Mouse (Mus musculus): ENCODE data around the gene Tbc1d10a. TPM values are rescaled to one million over a fixed set of nuclear protein-coding genes. Genes with fewer than 3 reads are reported as not detected.

Tbc1d10a gene
- total and polyA plus RNA-seq, 2 experiments = 22.9 to 23.4 TPM

- H3K4me1 ChIP-seq (ENCODE audit: control insufficient read depth, insufficient read depth, low read length) = peaks cover 35% of the 10 kb centered on the region
- H3K9ac ChIP-seq (ENCODE audit: low read depth, low read length) = peak overlapping the region; percentile 85
- no peaks in the 10 kb centered on the region for H3K36me3 ChIP-seq (ENCODE audit: control insufficient read depth, insufficient read depth, low read length)
- no peak for DNase-seq (ENCODE audit: extremely low read depth, low read depth, low spot score)
- 13% methylated on average over 9 of the region's 9 CpGs for WGBS
- no peaks in the 10 kb centered on the region for H3K27me3 ChIP-seq (ENCODE audit: control insufficient read depth, insufficient read depth, low read length)
- peak overlapping the region; percentile 58 for H3K27ac ChIP-seq (replicated peaks; ENCODE audit: insufficient read depth, low read depth, low read length)
- TF ChIP-seq POLR2A (IDR thresholded peaks at IDR 0.05; ENCODE audit: extremely low read depth, insufficient read depth, low read length) (no peak), CTCF (IDR thresholded peaks at IDR 0.05; ENCODE audit: low read depth, low read length) (no peak)
- peak overlapping the region; percentile 82 for H3K4me3 ChIP-seq (ENCODE audit: insufficient read depth, low read depth, low read length)
- H3K79me2 ChIP-seq (ENCODE audit: control insufficient read depth, insufficient read depth, low read length) = peaks cover 31% of the 10 kb centered on the region
These were observed 720 bp downstream of the Tbc1d10a start for GRCm38 (mm10) chr11:4187318-4187700.

- H3K27me3 ChIP-seq (ENCODE audit: control insufficient read depth, insufficient read depth, low read length) = no peaks in the 10 kb centered on the region
- H3K36me3 ChIP-seq (ENCODE audit: control insufficient read depth, insufficient read depth, low read length) = no peaks in the 10 kb centered on the region
- H3K9ac ChIP-seq (ENCODE audit: low read depth, low read length) = peak overlapping the region; percentile 57
- no peak overlapping the region; the same call in 1 of the 2 replicates for H3K4me3 ChIP-seq (ENCODE audit: insufficient read depth, low read depth, low read length)
- 12% methylated on average over 6 of the region's 6 CpGs for WGBS
- H3K79me2 ChIP-seq (ENCODE audit: control insufficient read depth, insufficient read depth, low read length) = peaks cover 41% of the 10 kb centered on the region
- peak overlapping the region; percentile 58 for H3K27ac ChIP-seq (replicated peaks; ENCODE audit: insufficient read depth, low read depth, low read length)
- peaks cover 35% of the 10 kb centered on the region for H3K4me1 ChIP-seq (ENCODE audit: control insufficient read depth, insufficient read depth, low read length)
- TF ChIP-seq CTCF (IDR thresholded peaks at IDR 0.05; ENCODE audit: low read depth, low read length) = no peak
- TF ChIP-seq POLR2A (IDR thresholded peaks at IDR 0.05; ENCODE audit: extremely low read depth, insufficient read depth, low read length) = no peak
- peak; percentile 95 for DNase-seq (ENCODE audit: extremely low read depth, low read depth, low spot score)
These were observed 2.6 kb downstream of the Tbc1d10a start for GRCm38 (mm10) chr11:4189182-4189581.

GRCm38 (mm10) chr11:4190677-4191076 is 4.1 kb downstream of the Tbc1d10a start:
- DNase-seq (ENCODE audit: extremely low read depth, low read depth, low spot score) = peak; percentile 64
- Histone ChIP-seq H3K27ac (replicated peaks; ENCODE audit: insufficient read depth, low read depth, low read length) (peak overlapping the region; percentile 45), H3K79me2 (ENCODE audit: control insufficient read depth, insufficient read depth, low read length) (peaks cover 54% of the 10 kb centered on the region), H3K4me1 (ENCODE audit: control insufficient read depth, insufficient read depth, low read length) (peaks cover 35% of the 10 kb centered on the region), H3K27me3 (ENCODE audit: control insufficient read depth, insufficient read depth, low read length) (no peaks in the 10 kb centered on the region), H3K36me3 (ENCODE audit: control insufficient read depth, insufficient read depth, low read length) (no peaks in the 10 kb centered on the region), H3K4me3 (ENCODE audit: insufficient read depth, low read depth, low read length) (no peak overlapping the region), H3K9ac (ENCODE audit: low read depth, low read length) (no peak overlapping the region)
- WGBS = 24% methylated on average over 3 of the region's 3 CpGs
- no peak for TF ChIP-seq POLR2A (IDR thresholded peaks at IDR 0.05; ENCODE audit: extremely low read depth, insufficient read depth, low read length)
- TF ChIP-seq CTCF (IDR thresholded peaks at IDR 0.05; ENCODE audit: low read depth, low read length) = no peak

GRCm38 (mm10) chr11:4192757-4193156 is 6.2 kb downstream of the Tbc1d10a start:
- Histone ChIP-seq H3K4me3 (ENCODE audit: insufficient read depth, low read depth, low read length) (no peak overlapping the region), H3K27me3 (ENCODE audit: control insufficient read depth, insufficient read depth, low read length) (no peaks in the 10 kb centered on the region), H3K79me2 (ENCODE audit: control insufficient read depth, insufficient read depth, low read length) (peaks cover 49% of the 10 kb centered on the region), H3K9ac (ENCODE audit: low read depth, low read length) (no peak overlapping the region), H3K4me1 (ENCODE audit: control insufficient read depth, insufficient read depth, low read length) (peaks cover 33% of the 10 kb centered on the region), H3K27ac (replicated peaks; ENCODE audit: insufficient read depth, low read depth, low read length) (no peak overlapping the region), H3K36me3 (ENCODE audit: control insufficient read depth, insufficient read depth, low read length) (no peaks in the 10 kb centered on the region)
- no peak for TF ChIP-seq POLR2A (IDR thresholded peaks at IDR 0.05; ENCODE audit: extremely low read depth, insufficient read depth, low read length)
- TF ChIP-seq CTCF (IDR thresholded peaks at IDR 0.05; ENCODE audit: low read depth, low read length) = no peak
- WGBS = 91% methylated on average over 3 of the region's 3 CpGs
- no peak for DNase-seq (ENCODE audit: extremely low read depth, low read depth, low spot score)

- Histone ChIP-seq H3K79me2 (ENCODE audit: control insufficient read depth, insufficient read depth, low read length) (peaks cover 43% of the 10 kb centered on the region), H3K27me3 (ENCODE audit: control insufficient read depth, insufficient read depth, low read length) (no peaks in the 10 kb centered on the region), H3K27ac (replicated peaks; ENCODE audit: insufficient read depth, low read depth, low read length) (no peak overlapping the region), H3K36me3 (ENCODE audit: control insufficient read depth, insufficient read depth, low read length) (no peaks in the 10 kb centered on the region), H3K9ac (ENCODE audit: low read depth, low read length) (no peak overlapping the region), H3K4me3 (ENCODE audit: insufficient read depth, low read depth, low read length) (no peak overlapping the region), H3K4me1 (ENCODE audit: control insufficient read depth, insufficient read depth, low read length) (peaks cover 30% of the 10 kb centered on the region)
- no peak for TF ChIP-seq POLR2A (IDR thresholded peaks at IDR 0.05; ENCODE audit: extremely low read depth, insufficient read depth, low read length)
- no peak for TF ChIP-seq CTCF (IDR thresholded peaks at IDR 0.05; ENCODE audit: low read depth, low read length)
- DNase-seq (ENCODE audit: extremely low read depth, low read depth, low spot score) = no peak
These were observed 6.8 kb downstream of the Tbc1d10a start for GRCm38 (mm10) chr11:4193420-4193819.

GRCm38 (mm10) chr11:4195597-4196031 is 9.0 kb downstream of the Tbc1d10a start:
- no peak overlapping the region for H3K4me3 ChIP-seq (ENCODE audit: insufficient read depth, low read depth, low read length)
- H3K27ac ChIP-seq (replicated peaks; ENCODE audit: insufficient read depth, low read depth, low read length) = no peak overlapping the region
- no peak overlapping the region for H3K9ac ChIP-seq (ENCODE audit: low read depth, low read length)
- DNase-seq (ENCODE audit: extremely low read depth, low read depth, low spot score) = no peak
- H3K36me3 ChIP-seq (ENCODE audit: control insufficient read depth, insufficient read depth, low read length) = no peaks in the 10 kb centered on the region
- H3K4me1 ChIP-seq (ENCODE audit: control insufficient read depth, insufficient read depth, low read length) = peaks cover 16% of the 10 kb centered on the region
- peaks cover 48% of the 10 kb centered on the region for H3K79me2 ChIP-seq (ENCODE audit: control insufficient read depth, insufficient read depth, low read length)
- no peaks in the 10 kb centered on the region for H3K27me3 ChIP-seq (ENCODE audit: control insufficient read depth, insufficient read depth, low read length)
- WGBS = 77% methylated on average over 3 of the region's 3 CpGs
- TF ChIP-seq POLR2A (IDR thresholded peaks at IDR 0.05; ENCODE audit: extremely low read depth, insufficient read depth, low read length) (no peak), CTCF (IDR thresholded peaks at IDR 0.05; ENCODE audit: low read depth, low read length) (no peak)

Measured in liver, adult 2 months (tissue).